8 mouse cellular contexts compared by ENCODE assay signal in genomic region chr10:127165654-127166403, GRCm38 (mm10). TPM values are rescaled to one million over a fixed set of nuclear protein-coding genes. Genes with fewer than 3 reads are reported as not detected.
DNase-seq lines count a peak whose midpoint lies in the region; ATAC-seq and TF ChIP-seq lines count a peak whose summit lies in the region.

No protein-coding gene starts in this region.

- WGBS in heart, embryonic 16.5 days: under 1% methylated on average over 53 of the region's 56 CpGs
- under 1% methylated on average over 56 of the region's 56 CpGs for WGBS in limb, embryonic 15.5 days
- under 1% methylated on average over 43 of the region's 56 CpGs for WGBS in midbrain, postnatal 0 days

- no peaks in the 10 kb centered on the region for H3K9me3 ChIP-seq in heart, embryonic 16.5 days (replicated peaks; ENCODE audit: control insufficient read depth, low read length)
- H3K9me3 ChIP-seq in limb, embryonic 15.5 days: no peaks in the 10 kb centered on the region
- H3K9me3 ChIP-seq in midbrain, postnatal 0 days (ENCODE audit: low read length): no peaks in the 10 kb centered on the region

- peak; percentile 35 to 46 for DNase-seq in adrenal gland, adult 18-20 months (ENCODE audit: low spot score in 2 of 2)
- no peak for DNase-seq in adrenal gland, adult 8-10 months
- peak; percentile 77 for DNase-seq in ES-CJ7 (ENCODE audit: low read depth, low spot score)
- peak; percentile 69 to 73 for DNase-seq in cerebellum, postnatal 14 days
- DNase-seq in midbrain, postnatal 0 days (ENCODE audit: low spot score): peak; percentile 74

- peak; percentile 52; the same call in 1 of the 2 replicates for TF ChIP-seq POLR2A in testis, adult 2 months (IDR thresholded peaks at IDR 0.05; ENCODE audit: control insufficient read depth, low read depth, low read length)

- H3K27me3 ChIP-seq in heart, embryonic 16.5 days (ENCODE audit: control insufficient read depth, insufficient read depth, low read length): peaks cover 55% of the 10 kb centered on the region
- peaks cover 64% of the 10 kb centered on the region for H3K27me3 ChIP-seq in limb, embryonic 15.5 days
- H3K27me3 ChIP-seq in midbrain, postnatal 0 days (ENCODE audit: insufficient read depth, low read length): 0 out of 2 replicates have a peak, but pooled peaks cover 6% of the 10 kb centered on the region
- H3K27me3 ChIP-seq in testis, adult 2 months (ENCODE audit: control insufficient read depth, insufficient read depth, low read length): no peaks in the 10 kb centered on the region

- H3K4me2 ChIP-seq in heart, embryonic 16.5 days (ENCODE audit: low read depth, low read length): peak overlapping the region; percentile 100
- H3K4me2 ChIP-seq in limb, embryonic 15.5 days: peak overlapping the region; percentile 100
- peak overlapping the region; percentile 77 for H3K4me2 ChIP-seq in midbrain, postnatal 0 days (ENCODE audit: low read depth, low read length, poor library complexity, severe bottlenecking)

- 0 out of 2 replicates have a peak, but pooled peaks have one; percentile 34 for TF ChIP-seq CTCF in midbrain, postnatal 0 days (IDR thresholded peaks at IDR 0.05)
- TF ChIP-seq CTCF in testis, adult 2 months (IDR thresholded peaks at IDR 0.05; ENCODE audit: control insufficient read depth, insufficient read depth, insufficient replicate concordance, low read depth, low read length): no peak

- peak; percentile 38; the same call in 1 of the 2 replicates for ATAC-seq in heart, embryonic 16.5 days (replicated peaks; ENCODE audit: extremely low read depth, insufficient read depth, low FRiP score)
- ATAC-seq in limb, embryonic 15.5 days (ENCODE audit: insufficient number of reproducible peaks, low FRiP score, low TSS enrichment, low read depth): peak; percentile 42; the same call in 1 of the 2 replicates
- ATAC-seq in midbrain, postnatal 0 days (ENCODE audit: low FRiP score): peak; percentile 61

- peak overlapping the region; percentile 79 for H3K9ac ChIP-seq in heart, embryonic 16.5 days (ENCODE audit: low read length)
- peak overlapping the region; percentile 65 for H3K9ac ChIP-seq in limb, embryonic 15.5 days
- peak overlapping the region; percentile 96 for H3K9ac ChIP-seq in midbrain, postnatal 0 days (replicated peaks; ENCODE audit: low read length, poor library complexity, severe bottlenecking)

- no peaks in the 10 kb centered on the region for H3K36me3 ChIP-seq in heart, embryonic 16.5 days (ENCODE audit: control insufficient read depth, insufficient read depth)
- no peaks in the 10 kb centered on the region for H3K36me3 ChIP-seq in limb, embryonic 15.5 days
- H3K36me3 ChIP-seq in midbrain, postnatal 0 days (ENCODE audit: insufficient read depth, low read length): peaks cover 8% of the 10 kb centered on the region; the same call in 1 of the 2 replicates
- no peaks in the 10 kb centered on the region for H3K36me3 ChIP-seq in testis, adult 2 months (ENCODE audit: control insufficient read depth, insufficient read depth, low read length)

- H3K4me3 ChIP-seq in heart, embryonic 16.5 days (ENCODE audit: low read length): peak overlapping the region; percentile 73
- H3K4me3 ChIP-seq in limb, embryonic 15.5 days: peak overlapping the region; percentile 61
- peak overlapping the region; percentile 92 for H3K4me3 ChIP-seq in midbrain, postnatal 0 days (ENCODE audit: low read depth, low read length)
- H3K4me3 ChIP-seq in testis, adult 2 months (ENCODE audit: control insufficient read depth, low read depth, low read length): peak overlapping the region; percentile 86

- peaks cover 18% of the 10 kb centered on the region for H3K4me1 ChIP-seq in heart, embryonic 16.5 days (ENCODE audit: control insufficient read depth, insufficient read depth, low read length)
- H3K4me1 ChIP-seq in limb, embryonic 15.5 days: peaks cover 36% of the 10 kb centered on the region
- peaks cover 8% of the 10 kb centered on the region; the same call in 1 of the 2 replicates for H3K4me1 ChIP-seq in midbrain, postnatal 0 days (ENCODE audit: insufficient read depth, low read length)
- peaks cover 17% of the 10 kb centered on the region for H3K4me1 ChIP-seq in testis, adult 2 months (ENCODE audit: control insufficient read depth, insufficient read depth, low read length)

- peak overlapping the region; percentile 46 for H3K27ac ChIP-seq in heart, embryonic 16.5 days (ENCODE audit: low read length)
- H3K27ac ChIP-seq in limb, embryonic 15.5 days: no peak overlapping the region
- H3K27ac ChIP-seq in midbrain, postnatal 0 days (ENCODE audit: low read depth, low read length): peak overlapping the region; percentile 95
- H3K27ac ChIP-seq in testis, adult 2 months (ENCODE audit: control insufficient read depth, insufficient read depth, low read depth, low read length): peak overlapping the region; percentile 90

RNA-seq across cellular contexts. Expression of gene B4galnt1, which starts 0.8 kb away (rescaled TPM):
- total RNA-seq in adrenal gland, adult 18-20 months (2021): 1 to 10 TPM; 7.8 to 8.6 TPM
- total RNA-seq in adrenal gland, adult 8-10 months (2022): 10 to 100 TPM in 2 of 4 experiments, 1 to 10 TPM in 2; 8.8 to 13.4 (median 11.1) TPM
- 3.4 and 6.5 TPM in 2 replicates for polyA plus RNA-seq in heart, embryonic 16.5 days (2015; fragmentation: Nextera tagmentation; extraction: Ambion mirVana)
- polyA plus RNA-seq in limb, embryonic 15.5 days (2015; fragmentation: Nextera tagmentation; extraction: Ambion mirVana): 12.3 and 12.4 TPM in 2 replicates
- 126 and 134 TPM in 2 replicates for total RNA-seq in midbrain, postnatal 0 days (2014; rRNA removed)
- 86.8 and 88.6 TPM in 2 replicates for polyA plus RNA-seq in midbrain, postnatal 0 days (2015; fragmentation: Nextera tagmentation; extraction: Ambion mirVana)
- 21.7 and 27.0 TPM in 2 replicates for polyA plus RNA-seq in testis, adult 2 months (2012; rRNA removed)

RNA-seq across cellular contexts. Expression of gene Slc26a10, which starts 14.6 kb away (rescaled TPM):
- total RNA-seq in adrenal gland, adult 18-20 months (2021): 1 to 10 TPM; 1.1 to 1.8 TPM
- 1 to 10 TPM in 1 of 4 experiments, under 1 TPM in 3; 0.21 to 2.3 (median 0.48) TPM for total RNA-seq in adrenal gland, adult 8-10 months (2022)
- 16.2 and 17.6 TPM in 2 replicates for polyA plus RNA-seq in heart, embryonic 16.5 days (2015; fragmentation: Nextera tagmentation; extraction: Ambion mirVana)
- 1.2 and 1.7 TPM in 2 replicates for polyA plus RNA-seq in limb, embryonic 15.5 days (2015; fragmentation: Nextera tagmentation; extraction: Ambion mirVana)
- total RNA-seq in midbrain, postnatal 0 days (2014; rRNA removed): 0.05 TPM in 2 replicates
- polyA plus RNA-seq in midbrain, postnatal 0 days (2015; fragmentation: Nextera tagmentation; extraction: Ambion mirVana): 0.80 TPM in 2 replicates
- 11.5 and 11.9 TPM in 2 replicates for polyA plus RNA-seq in testis, adult 2 months (2012; rRNA removed)

RNA-seq across cellular contexts. Expression of gene Arhgef25, which starts 24.1 kb away (rescaled TPM):
- total RNA-seq in adrenal gland, adult 18-20 months (2021): 10 to 100 TPM; 18.8 to 20.3 TPM
- total RNA-seq in adrenal gland, adult 8-10 months (2022): 10 to 100 TPM; 24.8 to 52.1 (median 37.9) TPM
- 26.0 and 27.0 TPM in 2 replicates for polyA plus RNA-seq in heart, embryonic 16.5 days (2015; fragmentation: Nextera tagmentation; extraction: Ambion mirVana)
- 115 and 118 TPM in 2 replicates for polyA plus RNA-seq in limb, embryonic 15.5 days (2015; fragmentation: Nextera tagmentation; extraction: Ambion mirVana)
- total RNA-seq in midbrain, postnatal 0 days (2014; rRNA removed): 47.6 and 48.8 TPM in 2 replicates
- polyA plus RNA-seq in midbrain, postnatal 0 days (2015; fragmentation: Nextera tagmentation; extraction: Ambion mirVana): 13.5 and 15.4 TPM in 2 replicates
- 18.6 and 19.8 TPM in 2 replicates for polyA plus RNA-seq in testis, adult 2 months (2012; rRNA removed)

RNA-seq across cellular contexts. Expression of gene Dtx3, which starts 29.7 kb away (rescaled TPM):
- 10 to 100 TPM; 63.0 to 67.6 TPM for total RNA-seq in adrenal gland, adult 18-20 months (2021)
- 100 to 1,000 TPM in 2 of 4 experiments, 10 to 100 TPM in 2; 61.1 to 158 (median 116) TPM for total RNA-seq in adrenal gland, adult 8-10 months (2022)
- 69.9 and 72.5 TPM in 2 replicates for polyA plus RNA-seq in heart, embryonic 16.5 days (2015; fragmentation: Nextera tagmentation; extraction: Ambion mirVana)
- 140 and 144 TPM in 2 replicates for polyA plus RNA-seq in limb, embryonic 15.5 days (2015; fragmentation: Nextera tagmentation; extraction: Ambion mirVana)
- total RNA-seq in midbrain, postnatal 0 days (2014; rRNA removed): 258 and 275 TPM in 2 replicates
- polyA plus RNA-seq in midbrain, postnatal 0 days (2015; fragmentation: Nextera tagmentation; extraction: Ambion mirVana): 205 and 217 TPM in 2 replicates
- polyA plus RNA-seq in testis, adult 2 months (2012; rRNA removed): 126 and 129 TPM in 2 replicates

RNA-seq across cellular contexts. Expression of gene Os9, which starts 44.9 kb away (rescaled TPM):
- total RNA-seq in adrenal gland, adult 18-20 months (2021): 100 to 1,000 TPM; 114 to 147 TPM
- total RNA-seq in adrenal gland, adult 8-10 months (2022): 100 to 1,000 TPM; 139 to 153 (median 150) TPM
- 55.9 and 57.5 TPM in 2 replicates for polyA plus RNA-seq in heart, embryonic 16.5 days (2015; fragmentation: Nextera tagmentation; extraction: Ambion mirVana)
- 103 and 110 TPM in 2 replicates for polyA plus RNA-seq in limb, embryonic 15.5 days (2015; fragmentation: Nextera tagmentation; extraction: Ambion mirVana)
- 114 and 120 TPM in 2 replicates for total RNA-seq in midbrain, postnatal 0 days (2014; rRNA removed)
- polyA plus RNA-seq in midbrain, postnatal 0 days (2015; fragmentation: Nextera tagmentation; extraction: Ambion mirVana): 126 TPM in 2 replicates
- 32.2 and 33.9 TPM in 2 replicates for polyA plus RNA-seq in testis, adult 2 months (2012; rRNA removed)
